Mouse (Mus musculus) spleen, embryonic (tissue): ENCODE measurements at regions not wholly inside any gene's neighbourhood (a gene's known extent, or its start where the extent isn't known, plus 50 kb on each side); places are given as distances from the start of the nearest gene placed in this dataset.

Experiments
- CTCF ChIA-PET: fragments of 350-600 bp; sonication (Branson Sonifier 250); formaldehyde crosslinking; loops from one replicate; lab custom pipeline; 2022; lab: Charles Lee

- CTCF ChIA-PET: no interaction called here
Observed at GRCm38 (mm10) chr2:9267675-9268074, 613.4 kb upstream of the 4930412O13Rik start.

- CTCF ChIA-PET: no interaction called here
Observed at GRCm38 (mm10) chr2:9283441-9283840, 597.6 kb upstream of the 4930412O13Rik start.

GRCm38 (mm10) chr2:9285800-9286199 lies 595.3 kb upstream of the 4930412O13Rik start:
- CTCF ChIA-PET: no interaction called here

- CTCF ChIA-PET: no interaction called here
Observed at GRCm38 (mm10) chr2:9287077-9287476, 594.0 kb upstream of the 4930412O13Rik start.

- CTCF ChIA-PET: no interaction called here
Observed at GRCm38 (mm10) chr2:9287623-9288022, 593.4 kb upstream of the 4930412O13Rik start.

- CTCF ChIA-PET: no interaction called here
Observed at GRCm38 (mm10) chr2:9331630-9332352, 549.3 kb upstream of the 4930412O13Rik start.

GRCm38 (mm10) chr2:9348982-9349381 lies 532.1 kb upstream of the 4930412O13Rik start:
- CTCF ChIA-PET: no interaction called here

GRCm38 (mm10) chr2:9349994-9350393 lies 531.1 kb upstream of the 4930412O13Rik start:
- CTCF ChIA-PET: interaction anchor here (0.6 kb wide), 1 partner anchor 1362 kb away, joined by 10 read pairs; no protein-coding TSS in a partner anchor

- CTCF ChIA-PET: no interaction called here
Observed at GRCm38 (mm10) chr2:9352190-9352589, 528.9 kb upstream of the 4930412O13Rik start.

- CTCF ChIA-PET: no interaction called here
Observed at GRCm38 (mm10) chr2:9360020-9360419, 521.0 kb upstream of the 4930412O13Rik start.

- CTCF ChIA-PET: no interaction called here
Observed at GRCm38 (mm10) chr2:9367801-9368584, 513.1 kb upstream of the 4930412O13Rik start.

GRCm38 (mm10) chr2:9369572-9369971 lies 511.5 kb upstream of the 4930412O13Rik start:
- CTCF ChIA-PET: no interaction called here

GRCm38 (mm10) chr2:9386566-9386965 lies 494.5 kb upstream of the 4930412O13Rik start:
- CTCF ChIA-PET: no interaction called here

GRCm38 (mm10) chr2:9388058-9388457 lies 493.0 kb upstream of the 4930412O13Rik start:
- CTCF ChIA-PET: no interaction called here

GRCm38 (mm10) chr2:9395379-9395999 lies 485.6 kb upstream of the 4930412O13Rik start:
- CTCF ChIA-PET: no interaction called here

GRCm38 (mm10) chr2:9401461-9401860 lies 479.6 kb upstream of the 4930412O13Rik start:
- CTCF ChIA-PET: no interaction called here

- CTCF ChIA-PET: no interaction called here
Observed at GRCm38 (mm10) chr2:9402281-9402680, 478.8 kb upstream of the 4930412O13Rik start.

- CTCF ChIA-PET: no interaction called here
Observed at GRCm38 (mm10) chr2:9409075-9409474, 472.0 kb upstream of the 4930412O13Rik start.

GRCm38 (mm10) chr2:9422686-9423085 lies 458.4 kb upstream of the 4930412O13Rik start:
- CTCF ChIA-PET: no interaction called here

GRCm38 (mm10) chr2:9423534-9423933 lies 457.5 kb upstream of the 4930412O13Rik start:
- CTCF ChIA-PET: no interaction called here

GRCm38 (mm10) chr2:9433110-9433940 lies 447.7 kb upstream of the 4930412O13Rik start:
- CTCF ChIA-PET: no interaction called here
